Comparison of ENCODE assay signal across 17 mouse cellular contexts in the genomic region with DNA sequence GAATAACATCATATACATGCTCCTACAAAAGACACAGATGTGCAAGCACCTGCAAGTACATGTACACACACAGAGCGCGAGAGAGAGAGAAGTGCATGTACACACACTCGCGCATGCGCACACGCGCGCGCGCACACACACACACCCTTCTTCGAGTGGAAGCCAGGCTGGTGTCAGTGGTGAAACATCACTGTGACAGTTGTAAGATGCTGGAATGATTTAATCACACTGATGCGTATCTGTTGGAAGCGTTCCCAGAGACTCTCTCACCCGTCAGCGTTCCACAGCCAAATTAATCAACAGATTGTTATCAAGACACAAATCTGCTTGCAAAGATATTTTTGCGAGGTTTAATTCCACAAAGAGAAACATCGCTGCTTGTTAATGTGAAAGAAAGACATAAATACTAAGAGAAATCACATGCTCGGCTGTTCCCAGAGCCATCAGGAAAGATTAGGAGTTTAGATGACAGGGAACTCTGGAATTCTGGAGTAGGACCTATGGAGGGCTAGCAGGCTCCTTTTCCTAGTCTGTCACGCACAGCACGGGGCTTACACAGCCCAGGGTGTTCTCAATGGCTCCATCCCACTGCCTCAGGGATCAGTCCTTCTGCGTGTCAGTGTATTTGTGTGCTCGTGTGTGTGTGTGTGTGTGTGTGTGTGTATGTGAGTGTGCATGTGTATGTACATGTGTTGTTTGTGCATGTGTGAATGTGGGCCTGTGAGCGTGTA.
DNase-seq lines count a peak whose midpoint lies in the region; ATAC-seq and TF ChIP-seq lines count a peak whose summit lies in the region.
"Had no signal": no experiment of that assay in that cellular context is flagged by ENCODE, and none has a peak within 500 bp of the region (broad histone marks: within the 10 kb centered on the region; RNA-seq: fewer than 3 reads in every experiment).

No protein-coding gene starts in this region.

- H3K4me1 ChIP-seq in kidney, postnatal 0 days (replicated peaks; ENCODE audit: insufficient read depth, low read length), result no peaks in the 10 kb centered on the region
- H3K4me1 ChIP-seq: megakaryocyte, embryonic 14.5 days had no signal

- H3K36me3 ChIP-seq in kidney, postnatal 0 days (ENCODE audit: insufficient read depth, low read length), result no peaks in the 10 kb centered on the region
- H3K36me3 ChIP-seq: embryonic facial prominence, embryonic 12.5 days; neural tube, embryonic 15.5 days had no signal

- no peak overlapping the region for H3K4me3 ChIP-seq in kidney, postnatal 0 days (replicated peaks; ENCODE audit: low read depth, low read length)
- H3K4me3 ChIP-seq: embryonic facial prominence, embryonic 12.5 days; megakaryocyte, embryonic 14.5 days; neural tube, embryonic 15.5 days had no signal

- no peaks in the 10 kb centered on the region for H3K27me3 ChIP-seq in kidney, postnatal 0 days (ENCODE audit: insufficient read depth, low read length)
- H3K27me3 ChIP-seq: embryonic facial prominence, embryonic 12.5 days; neural tube, embryonic 15.5 days had no signal

- H3K9ac ChIP-seq in kidney, postnatal 0 days (ENCODE audit: low read depth, low read length), result no peak overlapping the region
- H3K9ac ChIP-seq: embryonic facial prominence, embryonic 12.5 days; neural tube, embryonic 15.5 days had no signal

- no peak overlapping the region for H3K27ac ChIP-seq in kidney, postnatal 0 days
- H3K27ac ChIP-seq: embryonic facial prominence, embryonic 12.5 days; neural tube, embryonic 15.5 days had no signal

- TF ChIP-seq CTCF in kidney, postnatal 0 days (IDR thresholded peaks at IDR 0.05; ENCODE audit: low read depth), result no peak
- TF ChIP-seq CTCF in brain, embryonic 14.5 days (IDR thresholded peaks at IDR 0.05; ENCODE audit: borderline replicate concordance, extremely low read depth, insufficient read depth, insufficient read length), result no peak

- no peak overlapping the region for H3K4me2 ChIP-seq in kidney, postnatal 0 days (ENCODE audit: low read length)
- H3K4me2 ChIP-seq: embryonic facial prominence, embryonic 12.5 days; neural tube, embryonic 15.5 days had no signal

- ATAC-seq in kidney, postnatal 0 days (replicated peaks; ENCODE audit: low FRiP score, low read depth), result no peak

- no peak for TF ChIP-seq POLR2A in brain, embryonic 14.5 days (IDR thresholded peaks at IDR 0.05; ENCODE audit: borderline replicate concordance, extremely low read depth, insufficient read depth, insufficient read length, poor library complexity, severe bottlenecking)

- DNase-seq in kidney, postnatal 0 days (ENCODE audit: low spot score), result peak; percentile 30
- DNase-seq in kidney, adult 18-20 months, result no peak
- peak; percentile 46 for DNase-seq in Muller cell, postnatal 12 days (ENCODE audit: inconsistent ontology term)
- DNase-seq in brain, embryonic 14.5 days (ENCODE audit: low read depth), result peak; percentile 88
- DNase-seq in layer of hippocampus, adult 9-11 months, result peak; percentile 63
- no peak for DNase-seq in thymus, postnatal 4 days
- DNase-seq in gastrocnemius, postnatal 10 days, result no peak
- DNase-seq: cerebellum, adult 9-11 months; gastrocnemius, postnatal 36 days; kidney, adult 11 months; kidney, postnatal 25 days; lung, adult 18-20 months; midbrain, embryonic 14.5 days; thymus, adult 2 months had no signal

- H3K9me3 ChIP-seq in kidney, postnatal 0 days (replicated peaks; ENCODE audit: low read length), result no peaks in the 10 kb centered on the region
- H3K9me3 ChIP-seq: embryonic facial prominence, embryonic 12.5 days; neural tube, embryonic 15.5 days had no signal

- 65% methylated on average over 23 of the region's 23 CpGs for WGBS in kidney, postnatal 0 days

Comparison
In these comparisons a context has a peak if more than half of its experiments do, and no peak if none do; other contexts are left out.
1. DNase-seq: peak in kidney, postnatal 0 days (single experiment), Muller cell, postnatal 12 days (single experiment), brain, embryonic 14.5 days (single experiment) and layer of hippocampus, adult 9-11 months (single experiment); none in kidney, adult 18-20 months (single experiment), thymus, postnatal 4 days (single experiment) and gastrocnemius, postnatal 10 days (single experiment).